In genomic region chr12:14271216-14271615, GRCm38 (mm10) we compare ENCODE assay signal across 17 mouse cellular contexts.
"Had no signal": no experiment of that assay in that cellular context is flagged by ENCODE, and none has a peak within 500 bp of the region (broad histone marks: within the 10 kb centered on the region; RNA-seq: fewer than 3 reads in every experiment).

No protein-coding gene starts in this region.

- H3K27me3 ChIP-seq: lung, embryonic 15.5 days; megakaryocyte, embryonic 14.5 days; midbrain, embryonic 13.5 days; midbrain, embryonic 15.5 days; neural tube, embryonic 12.5 days; stomach, embryonic 15.5 days had no signal

- H3K4me3 ChIP-seq: lung, embryonic 15.5 days; megakaryocyte, embryonic 14.5 days; midbrain, embryonic 13.5 days; midbrain, embryonic 15.5 days; neural tube, embryonic 12.5 days; stomach, embryonic 15.5 days had no signal

- H3K27ac ChIP-seq: lung, embryonic 15.5 days; macrophage; midbrain, embryonic 13.5 days; midbrain, embryonic 15.5 days; neural tube, embryonic 12.5 days; stomach, embryonic 15.5 days; stomach, postnatal 0 days had no signal

- H3K4me2 ChIP-seq: lung, embryonic 15.5 days; midbrain, embryonic 11.5 days; midbrain, embryonic 13.5 days; midbrain, embryonic 15.5 days; neural tube, embryonic 12.5 days; stomach, embryonic 15.5 days had no signal

- H3K4me1 ChIP-seq: lung, embryonic 15.5 days; megakaryocyte, embryonic 14.5 days; midbrain, embryonic 13.5 days; midbrain, embryonic 15.5 days; neural tube, embryonic 12.5 days; stomach, embryonic 15.5 days had no signal

- H3K36me3 ChIP-seq: lung, embryonic 15.5 days; midbrain, embryonic 13.5 days; midbrain, embryonic 15.5 days; neural tube, embryonic 12.5 days; stomach, embryonic 15.5 days had no signal

- ATAC-seq: lung, postnatal 0 days; midbrain, embryonic 13.5 days; midbrain, embryonic 15.5 days had no signal

- H3K9me3 ChIP-seq: lung, embryonic 15.5 days; megakaryocyte, embryonic 14.5 days; midbrain, embryonic 13.5 days; midbrain, embryonic 15.5 days; neural tube, embryonic 12.5 days; stomach, embryonic 15.5 days had no signal

- DNase-seq: lung, adult 2 months; lung, postnatal 14 days; lung, postnatal 36 days; right cerebral cortex, postnatal 14 days; thymus, adult 2 months; thymus, postnatal 25 days; thymus, postnatal 4 days had no signal

- H3K9ac ChIP-seq: lung, embryonic 15.5 days; midbrain, embryonic 13.5 days; midbrain, embryonic 15.5 days; neural tube, embryonic 12.5 days; stomach, embryonic 15.5 days had no signal
